Mouse (Mus musculus) kidney, adult 2 months (tissue): ENCODE measurements around the gene Ctla4.

Experiments
- CTCF ChIP-seq: fragments of 200-500 bp; conservative IDR thresholded peaks from 2 replicates; pipeline ENCODE4 v1.5.1; 2011; ENCODE audit warnings: low read depth, mild to moderate bottlenecking, control low read depth, low read length, moderate library complexity, mixed read lengths; ENCODE audit not compliant: insufficient read depth, insufficient read length
- POLR2A ChIP-seq: fragments of 200-500 bp; IDR thresholded peaks from one replicate; pipeline ENCODE4 v1.6.1; 2011; ENCODE audit warnings: low read depth, low read length, control low read depth

- TF ChIP-seq CTCF (no peak), POLR2A (no peak)
These were observed 37.0 kb upstream of the Ctla4 start for GRCm38 (mm10) chr1:60849816-60850215.
